ENCODE assay signal across 16 mouse cellular contexts in the genomic region with DNA sequence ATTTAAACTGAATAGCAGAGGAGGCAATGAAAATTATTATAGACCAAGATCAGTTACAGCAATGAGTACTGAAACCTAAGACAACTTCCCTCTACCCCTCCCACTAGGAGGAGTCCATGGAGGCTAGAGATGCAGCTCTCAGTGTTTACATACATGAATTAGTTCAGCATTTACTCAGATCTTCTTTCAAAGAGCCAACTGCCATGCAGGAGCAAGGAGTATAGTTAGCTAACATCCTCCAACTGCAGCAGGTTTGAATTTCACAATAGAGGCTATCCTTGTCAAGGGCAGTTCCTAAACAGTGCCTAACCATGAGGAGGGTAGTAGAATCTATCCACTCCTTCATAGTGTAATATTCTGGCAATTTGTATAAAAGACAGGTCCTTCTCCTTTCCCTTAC.
"Had no signal": no experiment of that assay in that cellular context is flagged by ENCODE, and none has a peak within 500 bp of the region (broad histone marks: within the 10 kb centered on the region; RNA-seq: fewer than 3 reads in every experiment).

No protein-coding gene starts in this region.

- H3K4me1 ChIP-seq: limb, embryonic 10.5 days; liver, embryonic 15.5 days; megakaryocyte, embryonic 14.5 days; midbrain, embryonic 15.5 days; neural tube, embryonic 13.5 days had no signal

- H3K4me3 ChIP-seq: left cerebral cortex, adult 2 months; limb, embryonic 10.5 days; liver, embryonic 15.5 days; megakaryocyte, embryonic 14.5 days; midbrain, embryonic 15.5 days; neural tube, embryonic 13.5 days had no signal

- ATAC-seq: lung, postnatal 0 days; midbrain, embryonic 15.5 days had no signal

- H3K9me3 ChIP-seq: limb, embryonic 10.5 days; liver, embryonic 15.5 days; megakaryocyte, embryonic 14.5 days; midbrain, embryonic 15.5 days; neural tube, embryonic 13.5 days had no signal

- DNase-seq: kidney, adult 18-20 months; kidney, postnatal 10 days; lung, adult 2 months; lung, postnatal 36 days; retina, postnatal 1 day; right cerebral cortex, postnatal 14 days; thymus, postnatal 36 days had no signal

- H3K4me2 ChIP-seq: liver, embryonic 11.5 days; liver, embryonic 15.5 days; midbrain, embryonic 11.5 days; midbrain, embryonic 15.5 days; neural tube, embryonic 13.5 days had no signal

- H3K36me3 ChIP-seq: limb, embryonic 10.5 days; liver, embryonic 15.5 days; midbrain, embryonic 15.5 days had no signal

- H3K9ac ChIP-seq: liver, embryonic 15.5 days; midbrain, embryonic 15.5 days; neural tube, embryonic 13.5 days had no signal

- H3K27ac ChIP-seq: left cerebral cortex, adult 2 months; limb, embryonic 10.5 days; liver, embryonic 15.5 days; midbrain, embryonic 15.5 days; neural tube, embryonic 13.5 days had no signal

- H3K27me3 ChIP-seq: liver, embryonic 15.5 days; midbrain, embryonic 15.5 days; neural tube, embryonic 13.5 days had no signal
